Mouse (Mus musculus) fibroblast of lung, adult 2 months (primary cell): ENCODE data around the gene Dusp12.

Experiments used
- DNase-seq: peaks from one replicate; pipeline ENCODE4 v3.0.0-alpha.2; 2011; ENCODE audit warnings: low read depth

Dusp12 gene

DNA sequence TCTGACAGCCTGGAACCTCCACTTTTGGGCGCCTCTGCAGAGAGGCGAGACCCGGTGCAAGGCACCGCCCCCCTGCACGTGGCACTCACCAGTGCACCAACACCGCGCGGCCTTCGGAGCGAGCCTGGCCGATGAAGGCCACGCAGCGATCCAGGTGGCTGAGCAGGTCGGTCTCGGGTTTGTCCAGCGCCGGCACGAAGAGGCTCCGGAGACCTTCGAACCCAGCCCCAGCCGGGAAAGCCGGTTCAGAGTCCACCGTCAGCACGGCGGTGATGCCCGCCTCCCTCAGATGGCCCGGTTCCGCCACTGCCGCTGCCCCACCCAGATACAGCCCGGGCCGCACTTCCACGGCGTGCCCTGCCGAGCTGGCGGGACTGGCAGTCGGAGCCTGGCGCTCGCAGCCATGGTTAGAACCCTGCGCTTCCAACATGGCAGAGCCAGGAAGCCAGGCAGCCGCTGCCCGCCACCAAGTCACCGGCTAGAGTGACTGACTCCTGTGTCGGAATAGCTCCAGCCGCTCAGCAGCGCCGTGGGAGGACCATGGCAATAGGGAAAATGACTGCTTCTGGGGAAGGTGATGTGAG, at the start of gene Dusp12, which contains the start of gene Gm26620:
Gene Dusp12 (minus strand): TSS at position 563 of the 584 bp plus-strand sequence.
Gene Gm26620 (plus strand): TSS at position 88 of the 584 bp plus-strand sequence.
- peak; percentile 84 for DNase-seq

DNA sequence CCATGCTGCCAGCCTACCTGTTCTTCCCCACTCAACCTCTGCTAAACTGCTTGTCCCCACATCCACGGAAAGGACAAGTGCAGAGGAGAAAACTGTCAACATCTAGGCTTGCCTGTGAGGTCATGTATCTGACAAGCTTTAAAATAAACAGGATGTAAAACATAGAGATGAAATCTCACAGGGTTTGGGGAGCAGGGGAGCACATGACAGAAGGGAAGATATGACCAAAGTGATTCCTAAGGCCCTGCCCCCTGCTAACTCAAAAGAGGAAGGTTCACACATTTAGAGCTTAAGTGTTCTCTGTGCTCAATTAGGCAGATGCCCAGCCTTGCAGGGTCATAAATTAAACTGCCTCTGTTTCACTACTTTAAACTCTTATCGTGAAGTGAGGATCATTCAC, 49.0 kb upstream of the Dusp12 start:
- no peak for DNase-seq

DNA sequence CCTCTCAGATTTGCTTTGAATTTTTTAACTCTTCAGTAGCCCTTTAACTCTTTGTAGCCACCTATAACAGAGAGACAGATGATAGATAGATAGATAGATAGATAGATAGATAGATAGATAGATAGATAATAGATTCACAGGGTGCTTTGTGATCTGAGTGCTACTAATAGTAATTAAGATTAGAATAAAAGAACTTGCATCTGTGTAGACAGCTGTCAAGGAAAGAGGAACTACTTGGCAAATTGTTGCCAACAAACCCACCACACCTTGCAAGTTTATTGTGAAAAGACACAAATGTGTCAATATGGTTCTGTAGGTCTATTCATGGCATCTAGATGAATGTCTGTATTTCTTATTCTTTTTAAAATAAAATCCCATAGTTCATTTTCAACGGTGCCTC, 48.6 kb upstream of the Dusp12 start:
- DNase-seq: no peak

DNA sequence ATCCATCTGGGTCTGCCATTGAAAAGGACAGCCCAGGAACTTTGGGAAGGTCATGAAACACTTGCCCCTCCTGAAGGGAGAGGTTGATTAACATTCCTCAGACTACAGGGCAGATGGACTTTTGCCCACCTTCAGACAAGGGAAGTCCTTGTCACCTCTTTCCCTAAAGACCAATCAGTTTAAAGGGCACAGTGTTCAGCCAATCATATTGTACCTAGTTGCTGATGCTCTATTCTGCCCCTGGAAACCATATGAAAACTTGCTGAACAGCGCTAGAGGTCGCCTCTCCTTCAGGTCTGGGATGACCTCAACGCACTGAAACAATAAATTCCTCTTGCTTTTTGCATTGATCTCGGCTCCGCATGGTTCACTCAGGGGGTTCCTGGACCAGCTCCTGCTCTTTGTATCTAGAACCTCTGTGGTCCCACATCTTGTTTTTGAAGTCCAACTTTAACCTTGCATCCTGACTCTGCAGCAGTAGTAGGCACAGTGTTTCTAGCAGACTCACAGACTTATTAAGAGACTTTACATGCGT, 48.1 kb upstream of the Dusp12 start:
- no peak for DNase-seq

DNA sequence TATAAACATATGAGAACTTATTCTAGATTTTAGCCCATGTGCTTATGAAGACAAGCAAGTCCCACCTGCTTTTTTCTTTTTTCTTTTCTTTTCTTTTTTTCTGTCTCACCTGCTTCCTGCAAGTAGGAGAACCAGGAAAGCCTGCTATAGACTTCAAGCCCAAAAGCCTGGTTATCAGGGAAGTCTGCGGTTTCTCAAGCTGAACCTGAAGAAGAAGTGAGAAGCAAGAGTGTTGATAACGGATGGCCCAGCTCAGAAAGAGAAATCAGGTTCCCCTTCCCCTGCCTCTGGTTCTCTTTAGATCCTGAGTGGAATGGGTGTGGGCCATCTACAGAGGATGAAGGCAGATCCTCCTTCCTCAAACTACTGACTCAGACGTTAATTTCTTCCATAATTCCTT, 46.7 kb upstream of the Dusp12 start:
- no peak for DNase-seq

DNA sequence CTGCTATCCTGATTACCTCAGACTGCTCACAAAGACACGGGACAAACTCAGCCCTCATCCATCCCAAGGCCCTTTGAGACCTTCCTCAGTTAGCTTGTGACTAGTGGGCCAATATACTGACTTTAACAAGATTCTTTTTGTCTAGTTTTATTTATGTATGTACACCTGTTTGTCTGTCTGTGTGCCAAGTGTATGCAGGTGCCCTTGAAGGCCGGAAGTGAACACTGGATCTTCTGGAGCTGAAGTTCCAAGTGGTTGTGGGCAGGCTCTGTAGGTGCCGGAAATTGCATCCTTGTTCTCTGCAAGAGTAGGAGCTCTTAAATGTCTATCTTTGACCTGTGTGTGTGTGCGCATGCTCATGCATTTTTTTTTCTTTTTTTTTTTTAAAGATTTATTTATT, 43.9 kb upstream of the Dusp12 start:
- no peak for DNase-seq

DNA sequence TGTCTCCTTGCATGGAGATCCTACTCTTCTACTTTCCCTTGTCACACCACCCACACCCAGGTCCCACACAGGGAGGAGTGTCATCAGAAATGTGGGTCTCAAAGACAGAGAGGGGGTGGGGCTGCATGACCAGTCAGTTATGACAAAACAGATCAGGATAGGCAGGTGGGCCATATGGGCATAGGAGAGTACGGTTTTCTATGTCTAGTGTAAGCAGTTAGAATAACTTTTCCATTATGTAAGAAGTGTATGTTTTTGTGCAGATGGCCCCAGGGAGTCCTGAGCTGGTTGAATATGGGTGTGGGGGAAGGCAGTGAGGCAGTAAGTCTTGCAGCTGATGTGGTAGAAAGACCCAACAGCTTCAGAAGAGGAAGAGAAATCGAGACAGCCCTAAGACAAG, 43.1 kb upstream of the Dusp12 start:
- DNase-seq: no peak

DNA sequence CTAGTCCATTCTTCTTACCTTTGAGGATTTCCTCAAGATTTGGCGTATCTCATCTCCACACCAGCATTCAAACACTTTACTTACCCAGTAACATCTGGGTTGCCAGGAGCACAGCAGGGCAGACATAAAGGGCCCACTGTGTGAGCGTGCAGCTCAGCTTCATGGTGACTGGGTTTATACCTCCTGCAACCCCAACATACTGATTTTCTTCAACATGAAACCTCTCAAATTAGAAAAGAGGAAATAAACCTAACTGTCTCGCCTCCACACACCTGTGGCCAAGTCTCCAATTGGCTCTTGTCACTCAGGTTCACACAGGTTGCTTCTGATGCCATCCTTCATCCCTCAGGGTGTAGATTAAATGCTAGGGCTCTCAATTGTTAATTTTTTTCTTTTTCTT, 42.0 kb upstream of the Dusp12 start, which contains the start of gene Fcrla:
Gene Fcrla (minus strand): TSS at position 206 of the 400 bp plus-strand sequence.
- DNase-seq: no peak

DNA sequence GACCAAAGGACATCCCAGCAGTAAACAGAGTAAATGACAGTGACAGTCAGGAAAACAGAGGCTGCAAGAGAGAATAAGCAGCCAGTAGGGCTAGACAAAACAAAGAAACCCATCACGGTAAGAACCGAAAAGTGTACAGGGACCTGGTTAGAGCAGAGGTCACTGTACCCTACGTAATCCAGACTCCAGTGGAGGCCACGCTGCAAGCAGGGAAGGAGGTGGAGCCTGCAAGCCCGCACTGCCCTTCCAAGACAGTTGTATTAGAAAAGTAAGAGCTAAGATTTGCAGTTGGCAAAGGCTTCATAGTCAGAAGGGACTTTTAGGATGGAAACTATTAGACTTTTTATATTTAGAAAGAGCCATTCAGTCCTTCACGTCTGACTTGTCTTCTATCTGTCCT, 41.6 kb upstream of the Dusp12 start:
- DNase-seq: no peak

DNA sequence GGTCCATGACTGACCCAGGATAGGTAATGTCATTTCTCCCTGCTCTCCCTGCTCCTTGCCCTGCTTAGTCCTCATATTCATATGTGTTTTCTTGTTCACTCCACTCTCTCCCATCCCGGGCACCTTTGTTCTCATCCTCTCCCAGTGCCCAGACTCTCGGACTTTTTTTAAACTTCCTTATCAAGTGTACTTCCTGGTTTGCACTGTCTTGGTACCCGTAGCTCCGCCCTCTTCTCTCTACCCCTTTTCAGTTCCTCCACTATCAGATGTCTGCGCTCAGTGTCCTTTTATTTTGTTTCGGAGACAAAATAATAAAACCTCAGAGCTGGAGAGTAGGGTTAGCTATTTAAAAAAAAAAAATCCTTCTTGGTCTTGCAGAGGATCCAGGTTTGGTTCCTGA, 39.1 kb upstream of the Dusp12 start:
- DNase-seq: no peak

DNA sequence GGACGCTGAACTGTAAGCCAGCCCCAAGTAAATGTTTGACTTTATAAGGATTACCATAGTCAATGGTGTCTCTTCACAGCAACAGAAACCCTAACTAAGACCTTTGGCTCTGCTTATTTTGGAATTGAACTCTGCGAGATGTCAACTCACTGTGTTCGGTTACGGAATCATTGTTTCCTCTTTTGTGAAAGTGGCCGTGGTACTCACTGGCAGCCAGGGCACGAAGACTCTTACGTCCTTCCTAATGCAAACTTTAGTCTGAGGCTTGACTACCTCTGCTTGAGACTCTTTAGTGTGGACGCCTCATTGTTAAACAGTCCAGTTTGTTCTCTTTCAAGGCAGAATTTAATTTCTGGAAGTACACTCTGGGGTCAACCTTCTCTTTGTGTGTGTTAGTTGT, 34.0 kb upstream of the Dusp12 start:
- no peak for DNase-seq

DNA sequence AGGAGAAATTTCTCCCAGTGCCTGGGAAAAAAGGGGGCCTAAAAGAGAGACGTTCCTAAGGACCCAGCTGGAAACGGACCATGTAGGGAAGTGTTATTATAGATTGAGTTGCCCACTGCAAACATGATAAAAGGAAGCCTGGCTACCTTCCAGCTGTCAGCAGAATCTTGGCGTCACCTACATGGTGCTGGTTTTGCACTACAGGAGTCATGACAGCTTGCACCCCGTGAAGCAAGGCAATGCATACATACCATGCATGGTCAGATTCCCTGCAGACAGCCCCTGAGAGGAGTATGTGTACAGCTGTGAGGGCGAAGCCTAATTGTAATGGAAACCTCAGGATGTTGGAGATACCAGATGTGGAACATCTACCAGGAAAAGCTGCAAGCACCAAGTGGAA, 30.3 kb upstream of the Dusp12 start:
- DNase-seq: no peak

DNA sequence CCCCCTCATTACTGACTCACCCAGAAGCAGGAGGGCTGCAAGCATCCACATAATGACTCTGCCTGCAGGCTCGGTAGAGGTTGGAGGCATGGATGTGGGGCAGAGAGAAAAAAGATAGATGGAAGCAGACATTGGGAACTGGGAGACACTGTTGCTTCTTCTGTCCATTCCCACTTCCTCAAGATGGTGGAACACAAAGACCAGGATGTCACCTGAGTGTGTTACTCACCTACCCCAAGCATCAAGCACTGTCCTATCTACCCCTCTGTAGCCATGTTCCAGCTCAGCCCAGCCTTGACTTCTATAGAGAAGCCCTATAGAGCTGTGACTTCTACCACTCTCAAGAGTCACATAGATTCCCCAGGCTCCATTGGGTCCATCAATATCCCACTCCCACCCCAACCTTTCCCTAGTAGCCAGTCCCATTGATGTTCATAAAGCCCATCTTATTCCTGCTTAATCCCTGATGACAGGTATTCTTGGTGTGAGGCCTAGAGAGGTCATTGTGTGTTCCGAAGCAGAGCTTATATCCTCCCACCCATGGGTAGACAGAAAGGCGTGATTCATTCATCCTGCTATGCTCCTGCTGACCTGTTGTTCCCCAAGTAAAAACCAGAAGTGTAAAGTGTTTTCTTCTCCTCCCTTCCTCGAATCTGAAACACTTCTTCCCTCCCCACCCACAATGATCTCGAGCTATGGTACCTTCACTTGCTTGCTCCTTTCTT, 27.7 kb upstream of the Dusp12 start, which contains the start of gene Fcrlb:
Gene Fcrlb (minus strand): TSS at position 51 of the 725 bp plus-strand sequence.
- no peak for DNase-seq

DNA sequence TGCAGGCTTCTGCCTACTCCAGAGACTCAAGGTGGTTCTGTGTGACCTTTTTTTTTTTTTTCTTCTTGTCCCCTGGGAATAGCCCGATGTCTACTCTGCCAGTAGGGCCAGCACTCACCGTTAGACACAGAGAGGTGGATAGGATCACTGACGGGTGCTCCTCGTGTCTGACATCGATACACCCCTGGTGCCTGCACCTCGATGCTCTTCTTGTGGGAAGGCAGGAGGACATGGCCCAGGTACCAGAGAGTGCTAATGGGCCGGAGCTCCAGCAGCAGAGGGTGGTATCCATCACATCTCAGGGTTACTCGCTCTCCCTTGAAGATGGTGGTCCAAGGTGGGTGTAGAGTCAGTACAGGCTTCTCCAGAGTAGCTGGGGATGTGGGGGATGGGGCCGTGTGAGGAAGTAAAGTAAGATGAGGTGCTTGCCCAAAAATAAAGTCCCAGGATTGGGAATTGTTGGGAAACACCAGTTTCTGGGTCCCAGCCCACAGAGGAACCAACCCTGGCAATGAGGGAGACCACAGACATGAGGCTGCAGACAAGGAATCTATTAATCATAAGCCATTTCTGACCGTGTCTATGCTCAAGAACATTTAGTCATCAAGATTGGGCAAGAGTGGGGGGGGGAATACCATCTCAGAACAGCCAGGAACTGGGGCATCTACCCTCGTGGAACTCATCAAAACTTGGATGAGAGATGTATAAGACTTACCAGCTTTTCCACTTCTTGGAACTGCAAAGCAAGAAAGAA, 26.7 kb upstream of the Dusp12 start:
- DNase-seq: peak; percentile 94

DNA sequence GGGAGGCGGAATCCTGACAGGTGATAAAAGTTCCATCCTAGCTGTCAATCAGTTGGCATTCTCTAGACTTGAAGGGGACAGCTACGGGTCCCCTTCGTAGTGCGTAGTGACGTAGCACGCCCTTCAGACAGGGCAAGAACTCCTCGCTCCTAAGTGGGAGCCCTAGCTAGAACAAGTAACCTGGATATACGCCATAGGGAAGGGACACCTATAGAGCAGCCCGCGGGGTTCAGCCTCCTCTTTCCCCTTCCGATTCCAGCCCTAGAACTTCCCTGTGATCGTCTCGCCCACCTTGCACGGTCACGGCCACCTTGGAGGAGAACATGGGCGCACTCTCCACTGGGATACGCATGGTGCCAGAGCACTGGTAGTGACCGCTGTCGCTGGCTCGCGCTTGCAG, 23.0 kb upstream of the Dusp12 start:
- no peak for DNase-seq

DNA sequence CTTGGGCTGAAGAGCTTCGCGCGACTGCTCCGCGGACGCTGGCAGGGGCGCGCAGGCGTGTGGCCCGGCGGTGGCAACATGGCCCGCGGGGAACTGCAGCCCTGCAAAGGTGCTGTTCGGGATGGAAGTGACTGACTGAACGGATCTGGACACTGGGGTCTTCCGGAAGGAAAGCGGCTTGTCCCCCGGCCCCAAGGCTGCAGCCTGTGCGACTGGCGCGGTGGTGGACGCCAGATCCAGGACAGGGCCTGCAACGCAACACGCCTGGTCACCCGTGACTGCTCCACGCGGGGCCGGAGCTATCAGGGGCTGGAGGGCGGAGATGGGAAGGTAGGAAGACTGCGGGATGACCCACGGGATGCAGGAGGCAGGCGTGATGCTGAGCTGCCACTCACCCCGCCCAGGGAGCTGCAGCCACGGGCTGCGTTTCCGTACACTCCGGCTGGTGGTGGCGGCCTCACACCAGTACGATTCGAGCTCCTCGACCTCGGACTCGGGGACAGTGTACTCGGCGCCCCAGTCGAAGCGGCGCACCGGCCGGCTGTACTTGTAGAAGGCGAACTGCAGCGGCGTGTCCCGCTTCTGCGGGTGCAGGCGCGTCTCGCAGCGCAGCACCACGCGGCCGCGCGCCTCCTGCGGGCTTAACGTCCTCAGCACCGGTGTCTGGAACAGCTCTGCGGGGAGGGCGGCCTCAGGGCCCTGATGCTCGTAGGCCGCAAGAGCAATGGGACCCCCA, 22.3 kb upstream of the Dusp12 start:
- DNase-seq: no peak

DNA sequence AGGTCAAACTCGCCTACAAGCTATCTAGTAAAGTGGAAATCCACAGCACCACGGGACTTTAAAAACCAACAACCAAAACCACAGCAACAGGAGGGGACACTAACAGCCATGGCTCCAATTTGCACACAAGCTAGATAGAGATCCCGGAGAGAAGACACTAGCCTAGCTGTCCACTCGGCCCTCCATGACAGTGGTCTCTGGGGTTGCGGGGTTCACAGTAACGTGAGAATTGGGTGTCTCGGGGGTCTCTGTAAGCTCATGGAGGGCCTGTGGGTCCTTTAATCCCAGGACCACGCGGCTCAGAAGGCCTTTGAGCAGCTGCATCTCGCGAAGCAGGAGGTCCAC, 21.7 kb upstream of the Dusp12 start:
- DNase-seq: no peak

DNA sequence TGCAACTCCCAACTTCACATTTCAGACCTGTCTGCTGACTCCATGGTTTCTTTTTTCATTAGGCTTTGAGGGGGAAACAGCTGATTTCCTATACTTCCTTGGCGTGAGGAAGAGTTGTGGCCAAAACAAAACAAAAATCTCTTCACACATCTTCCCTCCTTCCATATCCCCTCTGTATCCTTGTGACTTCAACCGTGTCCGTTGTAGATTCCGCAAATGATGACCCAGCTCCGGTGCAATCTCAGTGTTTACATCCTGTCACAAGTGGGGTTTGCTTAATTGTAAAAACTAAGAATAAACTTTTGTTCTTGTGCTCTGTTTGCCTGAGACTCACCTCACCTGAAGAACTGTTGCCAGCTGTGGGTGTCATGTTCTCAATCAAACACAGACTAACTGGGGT, 18.1 kb upstream of the Dusp12 start:
- DNase-seq: no peak

DNA sequence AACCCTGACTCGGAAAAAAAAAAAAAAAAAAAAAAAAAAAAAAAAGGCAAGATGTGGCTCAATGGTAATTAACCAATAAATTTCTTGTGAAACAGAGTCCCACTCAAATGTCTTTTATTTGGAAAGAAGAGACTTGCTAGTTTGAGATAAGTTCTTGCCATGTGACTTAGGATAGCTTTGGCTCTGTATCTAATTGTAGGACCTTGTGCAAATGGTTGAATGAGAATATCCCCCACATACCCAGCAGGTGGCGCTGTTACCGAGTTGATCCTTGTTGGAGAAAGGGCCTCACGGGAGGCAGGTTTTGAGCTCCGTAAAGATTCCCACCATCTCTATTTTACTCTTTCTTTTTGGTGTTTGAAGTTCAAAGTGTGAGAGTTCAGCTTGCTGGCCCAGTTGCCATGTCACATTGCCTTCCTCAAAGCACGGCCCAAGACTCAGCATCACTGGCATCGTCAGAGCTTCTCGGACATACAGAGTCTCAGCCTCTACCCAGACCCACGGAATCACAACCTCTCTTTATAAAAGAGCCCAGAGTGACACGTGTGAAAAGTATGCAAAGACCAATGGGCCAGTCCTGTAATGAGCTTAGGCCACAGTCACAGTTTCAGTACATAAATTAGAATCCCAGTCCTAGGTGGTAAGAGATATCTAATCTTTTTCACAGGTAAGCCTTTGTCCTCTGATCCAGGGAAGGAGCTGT, 16.3 kb upstream of the Dusp12 start:
- DNase-seq: peak; percentile 51

DNA sequence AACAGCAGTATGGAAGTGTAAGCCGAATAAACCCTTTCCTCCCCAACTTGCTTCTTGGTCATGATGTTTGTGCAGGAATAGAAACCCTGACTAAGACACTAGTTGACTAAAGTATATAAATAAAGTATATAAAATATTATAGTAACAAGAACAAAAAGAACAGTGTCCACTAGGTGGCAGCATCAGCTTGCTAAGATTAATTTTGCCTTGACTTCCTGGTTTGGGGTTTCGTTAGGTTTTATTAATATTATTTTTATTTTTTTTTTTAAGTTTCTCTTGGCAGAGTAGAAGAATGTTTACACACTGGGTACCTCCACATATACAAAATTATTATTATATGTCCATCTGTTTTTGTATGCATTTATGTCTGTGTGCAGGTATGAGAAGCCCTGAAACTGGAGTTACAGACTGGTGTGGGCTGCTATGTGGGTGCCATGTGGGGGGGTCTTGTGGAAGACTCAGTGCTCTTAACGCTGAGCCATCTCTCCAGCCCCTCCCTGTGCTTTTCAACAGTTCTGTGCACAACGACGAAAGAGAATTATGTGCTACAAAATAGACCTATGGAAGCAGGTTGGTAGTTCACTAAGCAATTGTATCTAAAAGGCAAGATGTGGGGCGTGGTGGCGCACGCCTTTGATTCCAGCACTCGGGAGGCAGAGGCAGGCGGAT, 15.6 kb upstream of the Dusp12 start:
- DNase-seq: no peak
